ENCODE assay signal across 19 mouse cellular contexts in genomic region chr3:108425624-108426018, GRCm38 (mm10). TPM values are rescaled to one million over a fixed set of nuclear protein-coding genes. Genes with fewer than 3 reads are reported as not detected.
DNase-seq lines count a peak whose midpoint lies in the region; ATAC-seq lines count a peak whose summit lies in the region.
"Had no signal": no experiment of that assay in that cellular context is flagged by ENCODE, and none has a peak within 500 bp of the region (broad histone marks: within the 10 kb centered on the region; RNA-seq: fewer than 3 reads in every experiment).

No protein-coding gene starts in this region.

- peak overlapping the region; percentile 66 for H3K27ac ChIP-seq in forebrain, embryonic 11.5 days (ENCODE audit: low read depth, low read length)
- no peak overlapping the region; the same call in 1 of the 2 replicates for H3K27ac ChIP-seq in forebrain, embryonic 16.5 days (ENCODE audit: low read length)
- peak overlapping the region; percentile 61 for H3K27ac ChIP-seq in embryonic facial prominence, embryonic 10.5 days (replicated peaks)
- H3K27ac ChIP-seq in hindbrain, embryonic 13.5 days: peak overlapping the region; percentile 79
- peak overlapping the region; percentile 81 for H3K27ac ChIP-seq in neural tube, embryonic 13.5 days (replicated peaks)
- H3K27ac ChIP-seq in heart, embryonic 12.5 days (ENCODE audit: poor library complexity, severe bottlenecking): no peak overlapping the region
- H3K27ac ChIP-seq: macrophage had no signal

- peaks cover 14% of the 10 kb centered on the region; the same call in 1 of the 2 replicates for H3K36me3 ChIP-seq in forebrain, embryonic 11.5 days (ENCODE audit: control insufficient read depth, insufficient read depth, low read length)
- H3K36me3 ChIP-seq in forebrain, embryonic 16.5 days (ENCODE audit: control insufficient read depth, insufficient read depth): peaks cover 23% of the 10 kb centered on the region
- H3K36me3 ChIP-seq in embryonic facial prominence, embryonic 10.5 days (replicated peaks): peaks cover 56% of the 10 kb centered on the region
- H3K36me3 ChIP-seq in hindbrain, embryonic 13.5 days: peaks cover 54% of the 10 kb centered on the region
- peaks cover 54% of the 10 kb centered on the region for H3K36me3 ChIP-seq in neural tube, embryonic 13.5 days
- H3K36me3 ChIP-seq in heart, embryonic 12.5 days: peaks cover 56% of the 10 kb centered on the region

- H3K4me2 ChIP-seq in forebrain, embryonic 11.5 days (ENCODE audit: low read depth, low read length, severe bottlenecking): no peak overlapping the region
- H3K4me2 ChIP-seq in forebrain, embryonic 16.5 days (ENCODE audit: low read length): no peak overlapping the region
- no peak overlapping the region for H3K4me2 ChIP-seq in hindbrain, embryonic 13.5 days
- no peak overlapping the region for H3K4me2 ChIP-seq in neural tube, embryonic 13.5 days
- no peak overlapping the region for H3K4me2 ChIP-seq in heart, embryonic 12.5 days

- H3K9me3 ChIP-seq in forebrain, embryonic 11.5 days (ENCODE audit: control insufficient read depth, low read length): no peaks in the 10 kb centered on the region
- no peaks in the 10 kb centered on the region for H3K9me3 ChIP-seq in forebrain, embryonic 16.5 days (ENCODE audit: control insufficient read depth, low read length)
- no peaks in the 10 kb centered on the region for H3K9me3 ChIP-seq in embryonic facial prominence, embryonic 10.5 days
- H3K9me3 ChIP-seq in hindbrain, embryonic 13.5 days: no peaks in the 10 kb centered on the region
- H3K9me3 ChIP-seq in neural tube, embryonic 13.5 days: no peaks in the 10 kb centered on the region
- no peaks in the 10 kb centered on the region for H3K9me3 ChIP-seq in heart, embryonic 12.5 days (replicated peaks)

- DNase-seq in forebrain, embryonic 11.5 days (ENCODE audit: low spot score): no peak
- no peak for DNase-seq in embryonic facial prominence, embryonic 10.5 days (ENCODE audit: low spot score)
- no peak for DNase-seq in urinary bladder, adult 18-20 months (ENCODE audit: low spot score in 2 of 2)
- DNase-seq in adrenal gland, adult 2 months: no peak
- DNase-seq: cerebellum, adult 11-12 months; heart, postnatal 36 days; kidney, adult 2 months; kidney, postnatal 36 days; liver; lung, adult 2 months; spleen, adult 18-20 months had no signal

- H3K4me1 ChIP-seq in forebrain, embryonic 11.5 days (replicated peaks; ENCODE audit: control insufficient read depth, insufficient read depth, low read length): peaks cover 20% of the 10 kb centered on the region
- peaks cover 28% of the 10 kb centered on the region for H3K4me1 ChIP-seq in forebrain, embryonic 16.5 days (replicated peaks; ENCODE audit: control insufficient read depth, insufficient read depth, low read length)
- H3K4me1 ChIP-seq in embryonic facial prominence, embryonic 10.5 days: peaks cover 35% of the 10 kb centered on the region
- H3K4me1 ChIP-seq in hindbrain, embryonic 13.5 days (replicated peaks): peaks cover 52% of the 10 kb centered on the region
- peaks cover 55% of the 10 kb centered on the region for H3K4me1 ChIP-seq in neural tube, embryonic 13.5 days (replicated peaks)
- H3K4me1 ChIP-seq in heart, embryonic 12.5 days (replicated peaks): peaks cover 12% of the 10 kb centered on the region

- ATAC-seq in forebrain, embryonic 11.5 days (replicated peaks; ENCODE audit: low FRiP score): no peak
- ATAC-seq in forebrain, embryonic 16.5 days: no peak
- no peak; the same call in 1 of the 2 replicates for ATAC-seq in hindbrain, embryonic 13.5 days (ENCODE audit: low FRiP score)
- ATAC-seq in neural tube, embryonic 13.5 days (ENCODE audit: low read depth): no peak
- no peak for ATAC-seq in heart, embryonic 12.5 days (ENCODE audit: insufficient number of reproducible peaks, low FRiP score)
- ATAC-seq: Patski had no signal

- no peak overlapping the region for H3K4me3 ChIP-seq in forebrain, embryonic 11.5 days (ENCODE audit: low read depth, low read length)
- no peak overlapping the region for H3K4me3 ChIP-seq in forebrain, embryonic 16.5 days (replicated peaks; ENCODE audit: low read length)
- H3K4me3 ChIP-seq in embryonic facial prominence, embryonic 10.5 days: no peak overlapping the region
- H3K4me3 ChIP-seq in hindbrain, embryonic 13.5 days: no peak overlapping the region
- H3K4me3 ChIP-seq in neural tube, embryonic 13.5 days: no peak overlapping the region
- no peak overlapping the region for H3K4me3 ChIP-seq in heart, embryonic 12.5 days
- H3K4me3 ChIP-seq: erythroblast, embryonic 14.5 days had no signal

- H3K9ac ChIP-seq in forebrain, embryonic 11.5 days (ENCODE audit: low read length): peak overlapping the region; percentile 8; the same call in 1 of the 2 replicates
- no peak overlapping the region for H3K9ac ChIP-seq in forebrain, embryonic 16.5 days (replicated peaks; ENCODE audit: low read depth, low read length)
- H3K9ac ChIP-seq in hindbrain, embryonic 13.5 days: no peak overlapping the region
- peak overlapping the region; percentile 45 for H3K9ac ChIP-seq in neural tube, embryonic 13.5 days
- no peak overlapping the region for H3K9ac ChIP-seq in heart, embryonic 12.5 days

- 78% methylated on average over 6 of the region's 6 CpGs for WGBS in forebrain, embryonic 11.5 days
- 62% methylated on average over 6 of the region's 6 CpGs for WGBS in forebrain, embryonic 16.5 days
- WGBS in embryonic facial prominence, embryonic 10.5 days: 86% methylated on average over 6 of the region's 6 CpGs
- WGBS in hindbrain, embryonic 13.5 days: 67% methylated on average over 6 of the region's 6 CpGs
- WGBS in neural tube, embryonic 13.5 days: 71% methylated on average over 6 of the region's 6 CpGs
- 82% methylated on average over 6 of the region's 6 CpGs for WGBS in heart, embryonic 12.5 days

- no peaks in the 10 kb centered on the region for H3K27me3 ChIP-seq in forebrain, embryonic 11.5 days (ENCODE audit: control insufficient read depth, insufficient read depth, low read length)
- H3K27me3 ChIP-seq in forebrain, embryonic 16.5 days (replicated peaks; ENCODE audit: control insufficient read depth, insufficient read depth, low read length): no peaks in the 10 kb centered on the region
- no peaks in the 10 kb centered on the region for H3K27me3 ChIP-seq in embryonic facial prominence, embryonic 10.5 days (replicated peaks; ENCODE audit: low read depth, poor library complexity, severe bottlenecking)
- no peaks in the 10 kb centered on the region for H3K27me3 ChIP-seq in hindbrain, embryonic 13.5 days
- no peaks in the 10 kb centered on the region for H3K27me3 ChIP-seq in neural tube, embryonic 13.5 days
- H3K27me3 ChIP-seq in heart, embryonic 12.5 days (replicated peaks): no peaks in the 10 kb centered on the region
- H3K27me3 ChIP-seq: Patski had no signal

RNA-seq across cellular contexts. Expression of gene Celsr2, which starts 10.3 kb away (rescaled TPM):
- 52.0 and 68.1 TPM in 2 replicates for polyA plus RNA-seq in forebrain, embryonic 11.5 days (2014; fragmentation: Nextera tagmentation; extraction: Ambion mirVana)
- polyA plus RNA-seq in forebrain, embryonic 16.5 days (2015; fragmentation: Nextera tagmentation; extraction: Ambion mirVana): 46.7 and 47.3 TPM in 2 replicates
- polyA plus RNA-seq in embryonic facial prominence, embryonic 10.5 days (2016; fragmentation: Nextera tagmentation; extraction: Ambion mirVana): 10.2 and 20.1 TPM in 2 replicates
- 50.5 and 58.0 TPM in 2 replicates for polyA plus RNA-seq in hindbrain, embryonic 13.5 days (2015; fragmentation: Nextera tagmentation; extraction: Ambion mirVana)
- polyA plus RNA-seq in neural tube, embryonic 13.5 days (2015; fragmentation: Nextera tagmentation; extraction: Ambion mirVana): 37.6 and 44.1 TPM in 2 replicates
- total RNA-seq in adrenal gland, adult 2 months (2021): 1 to 10 TPM; 6.1 to 8.3 TPM
- 9.9 and 17.1 TPM in 2 replicates for polyA plus RNA-seq in adrenal gland, adult 2 months (2012; rRNA removed)
- 2.3 and 3.6 TPM in 2 replicates for polyA plus RNA-seq in heart, embryonic 12.5 days (2016; fragmentation: Nextera tagmentation; extraction: Ambion mirVana)
- polyA plus RNA-seq: macrophage had no signal

RNA-seq across cellular contexts. Expression of gene Sars, which starts 19.4 kb away (rescaled TPM):
- 180 and 189 TPM in 2 replicates for polyA plus RNA-seq in forebrain, embryonic 11.5 days (2014; fragmentation: Nextera tagmentation; extraction: Ambion mirVana)
- 230 and 238 TPM in 2 replicates for polyA plus RNA-seq in forebrain, embryonic 16.5 days (2015; fragmentation: Nextera tagmentation; extraction: Ambion mirVana)
- polyA plus RNA-seq in embryonic facial prominence, embryonic 10.5 days (2016; fragmentation: Nextera tagmentation; extraction: Ambion mirVana): 132 and 139 TPM in 2 replicates
- polyA plus RNA-seq in hindbrain, embryonic 13.5 days (2015; fragmentation: Nextera tagmentation; extraction: Ambion mirVana): 220 and 230 TPM in 2 replicates
- 210 and 223 TPM in 2 replicates for polyA plus RNA-seq in neural tube, embryonic 13.5 days (2015; fragmentation: Nextera tagmentation; extraction: Ambion mirVana)
- total RNA-seq in adrenal gland, adult 2 months (2021): 100 to 1,000 TPM; 198 to 212 TPM
- polyA plus RNA-seq in adrenal gland, adult 2 months (2012; rRNA removed): 23.8 and 32.6 TPM in 2 replicates
- polyA plus RNA-seq in heart, embryonic 12.5 days (2016; fragmentation: Nextera tagmentation; extraction: Ambion mirVana): 95.8 and 98.1 TPM in 2 replicates

RNA-seq across cellular contexts. Expression of gene Psrc1, which starts 42.0 kb away (rescaled TPM):
- polyA plus RNA-seq in forebrain, embryonic 11.5 days (2014; fragmentation: Nextera tagmentation; extraction: Ambion mirVana): 99.5 and 102 TPM in 2 replicates
- polyA plus RNA-seq in forebrain, embryonic 16.5 days (2015; fragmentation: Nextera tagmentation; extraction: Ambion mirVana): 29.0 and 29.2 TPM in 2 replicates
- polyA plus RNA-seq in embryonic facial prominence, embryonic 10.5 days (2016; fragmentation: Nextera tagmentation; extraction: Ambion mirVana): 97.9 and 100.0 TPM in 2 replicates
- 13.8 and 13.9 TPM in 2 replicates for polyA plus RNA-seq in hindbrain, embryonic 13.5 days (2015; fragmentation: Nextera tagmentation; extraction: Ambion mirVana)
- polyA plus RNA-seq in neural tube, embryonic 13.5 days (2015; fragmentation: Nextera tagmentation; extraction: Ambion mirVana): 10.9 and 11.9 TPM in 2 replicates
- total RNA-seq in adrenal gland, adult 2 months (2021): 1 to 10 TPM in 1 of 2 experiments, under 1 TPM in 1; 0.66 to 1.3 TPM
- polyA plus RNA-seq in adrenal gland, adult 2 months (2012; rRNA removed): 2.6 and 4.0 TPM in 2 replicates
- 26.4 and 27.3 TPM in 2 replicates for polyA plus RNA-seq in heart, embryonic 12.5 days (2016; fragmentation: Nextera tagmentation; extraction: Ambion mirVana)
- total RNA-seq: gastrocnemius, adult 18-20 months had no signal

Comparison
In these comparisons a context has a peak if more than half of its experiments do, and no peak if none do; other contexts are left out.
1. H3K27ac ChIP-seq: peak in forebrain, embryonic 11.5 days (single experiment), embryonic facial prominence, embryonic 10.5 days (single experiment), hindbrain, embryonic 13.5 days (single experiment) and neural tube, embryonic 13.5 days (single experiment); none in forebrain, embryonic 16.5 days (single experiment) and heart, embryonic 12.5 days (single experiment).
2. H3K9ac ChIP-seq: peak in forebrain, embryonic 11.5 days (single experiment) and neural tube, embryonic 13.5 days (single experiment); none in forebrain, embryonic 16.5 days (single experiment), hindbrain, embryonic 13.5 days (single experiment) and heart, embryonic 12.5 days (single experiment).